Mouse (Mus musculus): ENCODE data around the gene Nos1. TPM values are rescaled to one million over a fixed set of nuclear protein-coding genes. Genes with fewer than 3 reads are reported as not detected.

The Nos1 gene
- polyA plus RNA-seq, 1 experiment from 2014 or later, result 0.39 TPM

DNA sequence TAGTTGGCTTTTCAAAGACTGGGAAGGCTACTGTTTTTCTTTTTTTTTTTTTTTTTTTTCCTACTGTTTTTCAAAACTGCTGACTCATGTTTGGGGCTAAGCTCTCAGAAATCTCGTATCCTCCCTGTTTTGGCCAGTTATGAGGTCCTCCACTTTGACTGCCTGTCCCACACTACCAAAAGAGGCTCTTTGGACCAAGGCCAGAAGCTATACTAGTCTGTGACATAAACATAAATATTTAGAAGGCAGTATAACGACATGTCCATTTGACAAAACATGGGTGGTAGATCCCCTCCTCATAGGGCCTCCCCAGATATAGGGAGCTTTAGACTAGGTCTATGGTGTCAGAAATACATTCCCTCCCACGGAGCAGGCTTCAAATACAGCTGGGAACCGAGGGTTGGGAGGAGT is 186.8 kb downstream of the Nos1 start:
- 63% methylated on average over 4 of the region's 4 CpGs for WGBS
- Histone ChIP-seq H3K9me3 (no peaks in the 10 kb centered on the region), H3K27me3 (no peaks in the 10 kb centered on the region), H3K27ac (no peak overlapping the region), H3K36me3 (no peaks in the 10 kb centered on the region), H3K9ac (no peak overlapping the region), H3K4me1 (peaks cover 8% of the 10 kb centered on the region; the same call in 1 of the 2 replicates), H3K4me3 (no peak overlapping the region), H3K4me2 (no peak overlapping the region)
- ATAC-seq (ENCODE audit: insufficient number of reproducible peaks, insufficient read depth, low FRiP score, low TSS enrichment, low read depth), result no peak

GRCm38 (mm10) chr5:117969681-117970427 is 189.0 kb downstream of the Nos1 start:
- Histone ChIP-seq H3K27me3 (no peaks in the 10 kb centered on the region), H3K27ac (no peak overlapping the region), H3K36me3 (no peaks in the 10 kb centered on the region), H3K4me3 (no peak overlapping the region), H3K4me2 (no peak overlapping the region), H3K4me1 (peaks cover 4% of the 10 kb centered on the region; the same call in 1 of the 2 replicates), H3K9me3 (no peaks in the 10 kb centered on the region), H3K9ac (no peak overlapping the region)
- no peak for ATAC-seq (ENCODE audit: insufficient number of reproducible peaks, insufficient read depth, low FRiP score, low TSS enrichment, low read depth)
- 86% methylated on average over 10 of the region's 10 CpGs for WGBS

DNA sequence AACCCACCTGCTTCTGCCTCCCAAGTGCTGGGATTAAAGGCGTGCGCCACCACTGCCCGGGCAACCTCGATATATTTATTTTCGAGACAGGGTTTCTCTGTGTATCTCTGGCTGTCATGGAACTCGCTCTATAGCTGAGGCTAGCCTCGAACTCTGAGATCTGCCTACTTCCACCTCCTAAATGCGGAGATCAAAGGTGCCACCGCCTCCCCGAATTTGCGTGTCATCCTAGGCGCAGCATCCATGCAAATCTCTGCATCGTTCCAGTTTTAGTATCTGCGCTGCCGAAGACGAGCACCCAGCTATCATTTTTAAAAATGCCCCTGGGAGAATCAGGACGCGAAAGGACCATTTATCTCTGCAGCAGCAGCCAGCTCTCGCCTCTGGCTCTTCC is 195.4 kb downstream of the Nos1 start:
- Histone ChIP-seq H3K36me3 (peaks cover 21% of the 10 kb centered on the region), H3K4me3 (peak overlapping the region; percentile 99), H3K27me3 (no peaks in the 10 kb centered on the region), H3K9me3 (no peaks in the 10 kb centered on the region), H3K4me2 (peak overlapping the region; percentile 73), H3K4me1 (peaks cover 27% of the 10 kb centered on the region), H3K27ac (no peak overlapping the region), H3K9ac (peak overlapping the region; percentile 94)
- ATAC-seq (ENCODE audit: insufficient number of reproducible peaks, insufficient read depth, low FRiP score, low TSS enrichment, low read depth), result no peak
- 25% methylated on average over 19 of the region's 19 CpGs for WGBS

GRCm38 (mm10) chr5:117976657-117977500 is 196.0 kb downstream of the Nos1 start, which contains the start of gene Fbxo21:
Gene Fbxo21 (plus strand): TSS chr5:117976730.
- H3K36me3 ChIP-seq, result peaks cover 26% of the 10 kb centered on the region
- no peaks in the 10 kb centered on the region for H3K27me3 ChIP-seq
- peaks cover 22% of the 10 kb centered on the region for H3K4me1 ChIP-seq
- H3K4me2 ChIP-seq, result peak within 1 kb of the TSS; percentile 73
- ATAC-seq (ENCODE audit: insufficient number of reproducible peaks, insufficient read depth, low FRiP score, low TSS enrichment, low read depth), result peak; percentile 77
- H3K27ac ChIP-seq, result peak within 1 kb of the TSS; percentile 80
- H3K9me3 ChIP-seq, result no peaks in the 10 kb centered on the region
- under 1% methylated on average over 86 of the region's 88 CpGs for WGBS
- H3K4me3 ChIP-seq, result peak within 1 kb of the TSS; percentile 99
- peak within 1 kb of the TSS; percentile 94 for H3K9ac ChIP-seq

DNA sequence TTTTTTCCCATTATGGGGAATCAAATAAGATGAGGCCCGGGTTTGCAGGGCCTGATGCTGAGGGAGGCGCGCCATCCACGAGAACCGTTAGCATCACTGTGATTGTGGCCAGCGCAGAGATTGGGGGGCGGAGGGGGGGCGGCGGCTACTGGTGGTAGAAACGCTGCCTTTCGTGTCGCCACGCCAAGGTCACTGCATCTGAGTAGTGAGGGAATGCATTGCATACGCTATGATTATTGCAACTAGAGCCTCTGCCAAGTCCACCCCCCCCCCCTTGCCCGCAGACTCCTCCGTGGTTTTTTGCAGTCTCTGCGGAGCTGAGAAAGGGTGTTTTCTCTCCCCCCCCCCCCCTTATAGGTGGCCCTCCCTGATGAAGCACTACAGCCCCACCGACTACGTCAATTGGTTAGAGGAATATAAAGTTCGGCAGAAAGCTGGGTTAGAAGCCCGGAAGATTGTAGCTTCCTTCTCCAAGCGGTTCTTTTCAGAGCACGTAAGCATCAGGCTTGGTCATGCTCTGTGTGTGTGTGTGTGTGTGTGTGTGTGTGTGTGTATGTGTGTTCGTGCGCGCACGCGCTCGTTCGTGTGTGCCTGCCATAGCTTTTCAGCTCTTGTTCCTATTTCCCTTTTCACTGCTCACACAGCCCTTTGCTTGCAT is 196.8 kb downstream of the Nos1 start:
- Histone ChIP-seq H3K4me3 (peak overlapping the region; percentile 99), H3K9ac (peak overlapping the region; percentile 94), H3K9me3 (no peaks in the 10 kb centered on the region), H3K4me1 (peaks cover 22% of the 10 kb centered on the region), H3K4me2 (peak overlapping the region; percentile 73), H3K27me3 (no peaks in the 10 kb centered on the region), H3K27ac (peak overlapping the region; percentile 80), H3K36me3 (peaks cover 34% of the 10 kb centered on the region)
- ATAC-seq (ENCODE audit: insufficient number of reproducible peaks, insufficient read depth, low FRiP score, low TSS enrichment, low read depth), result no peak
- 16% methylated on average over 30 of the region's 30 CpGs for WGBS

- peak overlapping the region; percentile 99 for H3K4me3 ChIP-seq
- H3K27ac ChIP-seq, result no peak overlapping the region
- WGBS, result 57% methylated on average over 17 of the region's 17 CpGs
- peaks cover 22% of the 10 kb centered on the region for H3K4me1 ChIP-seq
- H3K9ac ChIP-seq, result peak overlapping the region; percentile 94
- no peaks in the 10 kb centered on the region for H3K27me3 ChIP-seq
- peak overlapping the region; percentile 73 for H3K4me2 ChIP-seq
- H3K9me3 ChIP-seq, result no peaks in the 10 kb centered on the region
- no peak for ATAC-seq (ENCODE audit: insufficient number of reproducible peaks, insufficient read depth, low FRiP score, low TSS enrichment, low read depth)
- peaks cover 40% of the 10 kb centered on the region for H3K36me3 ChIP-seq
Measured at GRCm38 (mm10) chr5:117978159-117978697, 197.4 kb downstream of the Nos1 start.

DNA sequence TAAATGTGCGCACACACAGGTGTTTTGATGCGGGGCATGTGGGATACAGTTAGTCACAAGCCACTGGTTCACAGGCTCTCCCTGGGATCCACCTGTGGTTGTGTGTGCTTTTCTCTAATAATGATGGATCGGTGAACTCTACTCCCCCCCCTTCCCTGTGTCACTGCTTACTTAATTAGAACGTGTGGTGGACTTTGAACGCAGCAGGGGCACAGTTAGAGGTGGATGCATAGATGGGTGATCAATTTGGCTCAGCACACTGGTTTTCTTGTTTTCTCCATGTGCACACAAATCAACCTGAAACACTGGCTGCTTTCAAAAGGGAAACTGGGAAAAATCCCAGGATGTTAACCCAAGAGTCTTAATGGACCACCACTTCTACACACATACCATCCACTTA is 198.2 kb downstream of the Nos1 start:
- peaks cover 22% of the 10 kb centered on the region for H3K4me1 ChIP-seq
- peaks cover 48% of the 10 kb centered on the region for H3K36me3 ChIP-seq
- no peak overlapping the region for H3K9ac ChIP-seq
- ATAC-seq (ENCODE audit: insufficient number of reproducible peaks, insufficient read depth, low FRiP score, low TSS enrichment, low read depth), result no peak
- 85% methylated on average over 5 of the region's 5 CpGs for WGBS
- H3K4me2 ChIP-seq, result no peak overlapping the region
- H3K27me3 ChIP-seq, result no peaks in the 10 kb centered on the region
- H3K9me3 ChIP-seq, result no peaks in the 10 kb centered on the region
- H3K27ac ChIP-seq, result no peak overlapping the region
- H3K4me3 ChIP-seq, result no peak overlapping the region

- WGBS, result 87% methylated on average over 8 of the region's 8 CpGs
Measured at GRCm38 (mm10) chr5:117980921-117981320, 200.1 kb downstream of the Nos1 start.

DNA sequence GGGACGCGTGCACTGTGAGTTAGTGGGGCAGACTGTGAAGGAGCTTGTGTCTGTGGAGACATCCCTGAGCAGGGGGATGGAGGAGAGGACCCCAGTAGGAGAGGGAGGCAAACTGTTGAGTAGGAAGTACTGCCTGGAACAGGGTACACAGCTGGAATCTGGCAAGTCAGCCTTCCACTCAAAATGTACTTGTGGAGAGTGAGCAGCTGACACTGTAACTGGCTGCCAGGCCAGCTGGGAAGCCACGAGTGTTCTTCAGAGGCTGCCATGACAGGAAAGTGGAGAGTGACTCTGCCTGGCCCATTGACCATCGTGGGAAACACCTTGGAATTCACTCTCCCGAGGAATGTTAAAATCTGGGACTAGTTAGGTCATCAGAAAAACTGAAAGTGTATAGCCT is 201.1 kb downstream of the Nos1 start:
- ATAC-seq (ENCODE audit: insufficient number of reproducible peaks, insufficient read depth, low FRiP score, low TSS enrichment, low read depth), result no peak
- no peaks in the 10 kb centered on the region for H3K27me3 ChIP-seq
- no peak overlapping the region for H3K4me2 ChIP-seq
- peaks cover 74% of the 10 kb centered on the region for H3K36me3 ChIP-seq
- H3K4me3 ChIP-seq, result no peak overlapping the region
- H3K9ac ChIP-seq, result no peak overlapping the region
- WGBS, result 82% methylated on average over 5 of the region's 5 CpGs
- H3K27ac ChIP-seq, result no peak overlapping the region
- H3K4me1 ChIP-seq, result peaks cover 18% of the 10 kb centered on the region
- H3K9me3 ChIP-seq, result no peaks in the 10 kb centered on the region

More at GRCm38 (mm10) chr5:117980921-117981320, 200.1 kb downstream of the Nos1 start:
- Histone ChIP-seq H3K4me2 (no peak overlapping the region), H3K27me3 (no peaks in the 10 kb centered on the region), H3K4me3 (no peak overlapping the region), H3K4me1 (peaks cover 22% of the 10 kb centered on the region), H3K9ac (no peak overlapping the region), H3K9me3 (no peaks in the 10 kb centered on the region), H3K36me3 (peaks cover 64% of the 10 kb centered on the region), H3K27ac (no peak overlapping the region)
- ATAC-seq (ENCODE audit: insufficient number of reproducible peaks, insufficient read depth, low FRiP score, low TSS enrichment, low read depth), result no peak

DNA sequence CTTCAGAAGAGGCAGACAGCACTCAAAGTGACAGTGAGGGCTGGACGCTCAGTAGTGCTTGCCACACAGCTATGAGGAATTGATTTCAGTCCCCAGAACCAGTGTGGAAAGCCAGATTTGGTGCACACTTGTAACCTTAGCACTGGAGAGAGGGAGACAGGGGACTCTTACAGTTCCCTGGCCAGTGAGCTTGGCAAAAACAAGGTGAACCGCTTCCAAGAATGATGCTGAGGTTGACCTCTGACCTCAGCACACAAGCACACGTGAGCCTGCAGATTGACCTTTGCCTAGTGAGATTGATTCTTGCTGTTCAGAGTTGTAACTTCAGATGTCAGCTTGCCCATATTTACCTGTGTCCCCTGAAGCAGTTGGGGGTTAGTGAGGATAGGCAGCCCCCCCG is 205.5 kb downstream of the Nos1 start:
- peaks cover 96% of the 10 kb centered on the region for H3K36me3 ChIP-seq

GRCm38 (mm10) chr5:117987891-117988290 is 207.1 kb downstream of the Nos1 start:
- Histone ChIP-seq H3K4me1 (no peaks in the 10 kb centered on the region), H3K9ac (no peak overlapping the region), H3K27ac (no peak overlapping the region), H3K4me2 (no peak overlapping the region), H3K36me3 (peaks cover 96% of the 10 kb centered on the region), H3K9me3 (no peaks in the 10 kb centered on the region), H3K4me3 (no peak overlapping the region), H3K27me3 (no peaks in the 10 kb centered on the region)
- WGBS, result 95% methylated on average over 3 of the region's 3 CpGs
- ATAC-seq (ENCODE audit: insufficient number of reproducible peaks, insufficient read depth, low FRiP score, low TSS enrichment, low read depth), result no peak

More for the DNA sequence above, 205.5 kb downstream of the Nos1 start:
- Histone ChIP-seq H3K4me1 (no peaks in the 10 kb centered on the region), H3K9me3 (no peaks in the 10 kb centered on the region), H3K4me2 (no peak overlapping the region), H3K27me3 (no peaks in the 10 kb centered on the region), H3K9ac (no peak overlapping the region), H3K27ac (no peak overlapping the region), H3K4me3 (no peak overlapping the region)
- WGBS, result 48% methylated on average over 4 of the region's 4 CpGs
- no peak for ATAC-seq (ENCODE audit: insufficient number of reproducible peaks, insufficient read depth, low FRiP score, low TSS enrichment, low read depth)

Measured in embryonic facial prominence, embryonic 13.5 days (tissue).